Mouse (Mus musculus): ENCODE results near the gene Lman1l.

Gene Lman1l

GRCm38 (mm10) chr9:57644944-57645893 lies 24.6 kb upstream of the Lman1l start:
- DNase-seq: peak; percentile 94

DNA sequence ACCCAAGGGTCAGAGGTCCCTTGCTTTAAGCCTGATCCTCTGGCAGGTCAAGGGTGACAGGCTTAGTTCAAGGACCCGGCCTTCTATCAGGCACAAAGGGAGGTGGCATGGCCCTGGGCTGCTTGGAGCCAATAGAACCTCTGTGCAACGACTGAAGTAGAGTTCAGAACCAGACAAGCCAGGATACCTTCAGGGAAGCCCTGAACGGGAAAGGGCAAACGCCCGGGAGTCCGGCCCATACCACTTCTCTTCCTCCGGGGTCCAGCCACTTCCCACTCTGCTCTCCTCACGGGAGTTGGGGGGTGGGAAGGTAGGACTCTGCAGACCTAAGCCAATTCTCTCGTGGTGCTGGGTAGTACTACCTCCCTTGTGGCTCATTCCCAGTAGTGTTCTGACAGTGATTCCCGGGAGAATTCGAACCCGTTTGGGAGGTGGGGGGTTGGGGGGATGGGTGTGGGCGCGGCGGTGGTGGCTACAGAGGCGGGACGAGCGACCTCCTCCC lies 23.9 kb upstream of the Lman1l start:
- no peak for DNase-seq

- peak; percentile 18 for DNase-seq
Observed at GRCm38 (mm10) chr9:57643856-57644180, 23.2 kb upstream of the Lman1l start.

GRCm38 (mm10) chr9:57643169-57643855 lies 22.7 kb upstream of the Lman1l start:
- DNase-seq: no peak

DNA sequence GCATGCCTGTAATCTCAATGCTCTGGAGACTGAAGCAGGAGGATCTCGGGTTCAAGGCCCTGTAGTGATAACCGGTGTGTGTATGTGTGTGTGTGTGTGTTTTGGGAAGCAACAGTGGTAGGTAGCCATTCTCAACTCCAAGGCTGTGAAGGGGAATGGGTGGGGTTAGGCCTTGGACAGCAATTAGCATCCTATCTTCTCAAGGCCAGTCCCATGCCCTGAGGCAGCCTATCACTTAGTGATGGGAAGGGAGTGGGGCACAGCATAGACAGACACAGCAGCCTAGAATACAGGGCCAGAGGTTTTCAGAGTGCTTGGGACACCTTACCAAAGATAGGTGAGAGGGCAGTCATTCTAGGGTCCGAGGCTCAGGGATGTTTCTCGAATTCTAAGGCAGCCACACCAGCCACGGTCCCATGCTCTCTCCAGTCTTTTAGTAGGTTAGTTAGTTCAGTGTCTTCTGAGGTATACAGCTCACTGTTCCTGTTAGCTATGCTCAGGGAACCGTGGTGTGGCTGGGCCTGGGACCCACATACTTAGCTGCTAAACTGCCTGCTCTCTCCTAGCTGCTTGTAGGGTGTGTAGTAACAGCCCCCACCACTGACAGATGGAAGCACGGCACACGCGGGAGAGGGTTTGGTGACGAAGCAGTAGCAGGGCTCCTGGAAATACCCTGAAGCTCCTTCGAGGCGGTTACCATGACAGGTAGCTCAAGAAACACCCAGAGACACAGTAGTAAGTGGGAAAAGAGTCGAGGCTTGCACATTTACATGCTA lies 21.4 kb upstream of the Lman1l start:
- no peak for DNase-seq

- DNase-seq: no peak
Observed at GRCm38 (mm10) chr9:57641022-57641421, 20.4 kb upstream of the Lman1l start.

DNA sequence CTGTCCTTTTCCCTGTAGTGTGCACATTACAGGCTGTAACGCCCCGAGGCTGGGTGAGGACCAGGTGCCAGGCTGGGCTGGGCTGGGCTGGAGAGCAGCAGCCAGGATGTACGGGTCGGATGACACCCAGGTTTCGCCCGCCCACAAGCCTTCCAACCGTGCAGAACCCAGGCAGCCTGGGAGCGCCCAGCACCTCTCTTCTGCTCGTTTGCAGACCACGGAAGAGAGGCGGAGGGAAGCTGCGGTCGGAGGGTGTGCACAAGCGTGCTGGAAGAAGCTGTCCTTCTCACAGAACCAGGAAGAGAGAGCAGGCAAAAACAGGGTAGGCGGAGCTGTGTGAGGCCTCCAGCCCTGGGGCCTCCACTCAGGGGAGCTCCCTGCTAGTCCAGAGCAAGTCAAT lies 19.8 kb upstream of the Lman1l start:
- peak; percentile 72 for DNase-seq

DNA sequence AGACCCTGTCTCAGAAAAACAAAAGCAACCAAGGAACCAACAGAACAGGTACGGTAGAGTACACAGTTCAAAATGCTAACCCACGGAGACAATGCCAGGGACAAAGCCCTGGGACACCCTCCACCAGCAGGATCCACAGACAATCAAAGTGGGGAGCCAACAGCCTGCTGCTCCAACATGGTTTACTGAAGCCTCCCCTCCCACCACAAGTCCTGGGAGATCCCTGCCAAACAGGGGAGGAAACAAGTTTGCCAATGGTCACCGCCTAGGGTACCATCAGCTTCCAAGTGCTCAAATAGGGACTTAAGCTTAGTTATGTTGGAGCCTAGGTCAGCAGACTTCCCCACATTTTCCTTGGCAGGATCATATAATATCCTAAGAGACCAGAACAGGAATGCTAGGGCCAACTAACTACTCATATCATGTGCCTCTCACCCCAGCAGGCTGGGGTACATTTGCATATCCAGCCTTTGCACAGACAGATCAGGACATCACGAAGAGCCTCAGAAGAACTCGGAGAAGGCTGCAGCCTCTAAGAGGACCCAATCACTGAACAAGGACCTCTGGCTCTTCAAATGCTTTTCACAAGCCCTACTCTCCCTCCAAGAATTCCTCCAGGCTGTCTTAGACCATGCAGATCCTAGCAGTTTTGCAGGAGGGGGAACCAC lies 19.2 kb upstream of the Lman1l start:
- DNase-seq: no peak

DNA sequence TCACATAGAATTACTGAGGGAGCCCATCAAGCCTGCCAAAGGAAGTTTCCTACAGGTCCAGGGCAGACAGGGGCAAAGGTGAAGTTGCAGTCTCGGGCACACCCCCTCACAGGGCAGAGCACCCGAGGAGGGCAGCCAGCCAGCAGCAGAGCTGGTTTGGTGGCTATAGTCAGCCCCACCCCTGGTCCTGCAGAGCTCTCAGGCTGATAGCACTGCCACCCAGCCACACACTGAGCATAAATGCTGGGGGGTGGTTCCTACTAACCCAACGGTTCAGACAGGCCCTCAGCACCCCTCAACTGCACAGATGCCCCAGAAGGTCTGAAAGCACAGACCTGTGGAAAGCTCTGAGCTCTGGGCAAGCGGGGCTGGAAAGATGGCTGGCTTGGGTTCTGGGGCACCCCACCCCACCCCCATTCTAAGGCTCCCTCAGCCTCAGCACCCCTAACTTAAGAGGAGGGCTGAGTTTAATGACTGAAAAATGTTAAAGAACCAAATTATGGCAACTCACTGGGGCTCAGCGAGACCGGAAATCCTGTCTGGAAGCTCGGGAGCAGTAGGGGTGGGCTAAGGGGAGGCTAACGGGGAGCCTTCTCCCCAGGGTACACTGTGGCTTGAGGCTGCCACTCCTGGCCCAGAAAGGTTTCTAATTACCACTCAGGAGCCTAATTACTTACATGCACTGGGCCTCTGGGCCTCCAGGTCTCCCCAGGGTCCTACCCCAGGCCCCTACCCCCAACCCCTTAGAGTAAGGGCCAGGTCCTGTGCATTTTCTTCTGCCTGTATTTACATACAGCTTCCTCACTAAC lies 18.3 kb upstream of the Lman1l start:
- DNase-seq: peak; percentile 74

DNA sequence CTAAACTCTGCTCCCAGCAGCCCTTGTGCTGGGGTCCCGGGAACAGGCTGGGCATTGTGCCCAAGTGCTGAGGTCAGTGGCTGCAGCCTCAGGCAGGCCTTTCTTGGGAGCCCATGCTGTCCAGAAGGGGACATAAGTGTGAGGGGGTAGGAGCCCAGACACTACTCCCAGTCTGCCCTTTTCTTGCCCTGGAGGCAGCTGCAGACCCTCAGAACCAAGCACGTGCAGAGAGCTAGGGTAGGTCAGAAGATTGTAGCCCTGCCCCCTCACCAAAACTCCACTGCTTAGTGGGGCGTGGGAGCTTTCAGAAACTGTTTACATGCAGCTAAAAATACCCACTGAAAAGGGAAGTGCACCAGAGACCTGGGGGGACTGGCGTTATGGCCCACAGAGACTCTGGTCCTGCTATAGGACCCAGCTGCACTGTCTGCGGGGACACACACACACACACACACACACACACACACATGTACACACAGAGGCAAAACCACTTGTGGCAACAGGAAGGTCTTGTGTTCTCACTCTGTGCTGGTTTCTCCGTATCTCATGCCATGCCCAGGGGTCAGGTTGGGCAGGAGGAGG lies 17.3 kb upstream of the Lman1l start:
- peak; percentile 83 for DNase-seq

DNA sequence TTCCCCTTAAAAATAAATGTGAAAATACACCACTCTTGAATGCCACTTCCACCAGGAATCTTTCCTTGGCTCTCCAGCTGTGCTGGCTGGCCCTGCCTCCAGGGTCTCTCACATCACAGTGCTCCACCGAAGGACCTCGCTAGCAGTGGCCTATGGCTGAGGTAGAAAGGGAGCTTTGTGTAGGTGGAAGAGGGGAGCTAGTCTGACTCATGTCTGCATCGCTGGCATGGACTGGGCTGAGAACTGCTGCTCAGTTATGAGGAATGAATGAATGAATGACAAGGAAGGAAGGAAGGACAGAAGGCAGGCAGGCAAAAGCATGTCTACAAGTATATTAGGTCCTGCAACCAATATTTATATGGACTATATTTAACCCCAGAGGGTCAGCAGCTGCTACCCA lies 16.7 kb upstream of the Lman1l start:
- DNase-seq: no peak

- DNase-seq: no peak
Observed at GRCm38 (mm10) chr9:57633481-57634024, 13.0 kb upstream of the Lman1l start.

- peak; percentile 88 for DNase-seq
Observed at GRCm38 (mm10) chr9:57629118-57629874, 8.7 kb upstream of the Lman1l start.

GRCm38 (mm10) chr9:57628717-57629116 lies 8.1 kb upstream of the Lman1l start:
- no peak for DNase-seq

DNA sequence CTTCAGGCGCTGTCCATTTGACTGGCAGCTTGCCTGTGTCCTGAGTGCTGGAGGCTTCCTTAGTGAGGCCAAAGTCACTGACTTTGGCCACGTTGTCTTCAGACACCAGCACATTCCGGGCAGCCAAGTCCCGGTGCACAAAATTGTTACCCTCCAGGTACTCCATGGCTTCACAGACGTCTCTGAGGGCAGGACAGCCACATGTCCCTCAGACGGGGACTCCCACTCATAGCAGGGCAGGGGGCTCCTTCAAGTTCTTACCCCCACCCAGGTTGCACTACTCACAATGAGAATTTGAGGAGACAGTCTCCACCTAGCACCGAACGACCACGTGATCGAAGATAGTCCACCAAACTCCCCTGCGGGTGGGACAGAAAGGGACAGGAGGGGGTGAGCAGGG lies 7.3 kb upstream of the Lman1l start:
- DNase-seq: no peak

DNA sequence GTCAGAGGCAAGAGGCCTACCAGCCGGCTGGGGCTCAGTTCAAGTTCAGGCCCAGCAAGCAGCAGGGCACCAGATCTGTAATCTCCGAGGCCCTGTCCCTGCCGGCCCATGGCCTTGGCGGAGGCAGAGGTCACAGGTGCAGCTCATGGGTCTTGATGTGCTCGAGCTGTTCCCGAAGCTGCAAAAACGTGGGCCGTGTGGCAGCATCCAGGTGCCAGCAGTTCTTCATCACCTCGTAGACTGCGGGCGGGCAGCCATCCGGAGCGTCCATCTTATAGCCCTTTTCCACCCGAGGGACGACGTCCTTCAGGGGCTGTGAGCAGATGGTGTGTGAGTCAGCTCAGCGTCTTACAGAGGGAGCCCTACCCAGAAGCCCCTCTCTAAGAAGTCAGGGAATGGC lies 6.6 kb upstream of the Lman1l start:
- no peak for DNase-seq

DNA sequence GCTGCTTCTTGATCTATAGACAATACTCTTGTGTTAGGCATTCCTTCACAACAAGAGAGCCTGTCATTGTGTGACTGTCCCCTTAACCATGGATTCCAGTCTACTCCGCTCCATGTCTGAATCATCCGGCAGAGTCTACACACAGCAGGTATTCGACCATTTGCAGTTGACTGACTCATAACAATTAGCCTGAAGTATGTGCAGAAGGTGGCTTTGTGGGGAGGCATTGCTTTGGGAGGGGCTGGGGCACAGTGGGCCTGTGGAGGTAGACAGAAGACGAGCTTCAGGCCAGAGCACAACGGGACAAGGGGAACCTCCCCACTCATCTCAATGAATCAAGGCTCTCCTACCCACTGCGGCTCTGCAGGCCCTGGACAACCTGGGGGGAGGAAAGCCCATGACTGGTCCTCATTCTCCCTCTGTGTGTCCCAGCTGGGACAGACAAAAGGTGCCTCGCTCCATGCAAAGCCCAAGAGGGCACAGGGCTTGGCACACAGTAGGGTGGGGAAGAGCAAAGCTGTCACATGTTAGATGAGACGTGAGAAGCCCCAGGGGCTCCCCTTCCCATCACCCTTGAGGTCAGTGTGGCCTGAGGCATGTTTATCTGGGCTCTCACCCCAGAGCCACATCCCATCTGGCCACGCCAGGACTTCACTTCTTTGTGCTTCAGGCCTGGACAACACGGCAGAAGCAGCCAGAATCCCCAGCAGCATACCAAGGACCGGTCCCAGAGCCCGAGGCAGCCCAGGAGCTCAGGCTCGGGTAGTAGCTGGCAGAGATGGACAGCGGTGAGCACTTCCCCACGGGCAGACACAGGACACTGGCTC lies 5.3 kb upstream of the Lman1l start:
- DNase-seq: no peak

GRCm38 (mm10) chr9:57624295-57624694 lies 3.7 kb upstream of the Lman1l start:
- no peak for DNase-seq

- no peak for DNase-seq
Observed at GRCm38 (mm10) chr9:57618854-57619253, 1.7 kb downstream of the Lman1l start.
